Mouse (Mus musculus) CD4-positive, CD25-positive, alpha-beta regulatory T cell, adult 2 months (primary cell): ENCODE results near the gene Pex10.

Source experiments
- DNase-seq: peaks from one replicate; pipeline ENCODE4 v3.0.0-alpha.2; 2012; ENCODE audit warnings: low read depth, low spot score

The Pex10 gene

DNA sequence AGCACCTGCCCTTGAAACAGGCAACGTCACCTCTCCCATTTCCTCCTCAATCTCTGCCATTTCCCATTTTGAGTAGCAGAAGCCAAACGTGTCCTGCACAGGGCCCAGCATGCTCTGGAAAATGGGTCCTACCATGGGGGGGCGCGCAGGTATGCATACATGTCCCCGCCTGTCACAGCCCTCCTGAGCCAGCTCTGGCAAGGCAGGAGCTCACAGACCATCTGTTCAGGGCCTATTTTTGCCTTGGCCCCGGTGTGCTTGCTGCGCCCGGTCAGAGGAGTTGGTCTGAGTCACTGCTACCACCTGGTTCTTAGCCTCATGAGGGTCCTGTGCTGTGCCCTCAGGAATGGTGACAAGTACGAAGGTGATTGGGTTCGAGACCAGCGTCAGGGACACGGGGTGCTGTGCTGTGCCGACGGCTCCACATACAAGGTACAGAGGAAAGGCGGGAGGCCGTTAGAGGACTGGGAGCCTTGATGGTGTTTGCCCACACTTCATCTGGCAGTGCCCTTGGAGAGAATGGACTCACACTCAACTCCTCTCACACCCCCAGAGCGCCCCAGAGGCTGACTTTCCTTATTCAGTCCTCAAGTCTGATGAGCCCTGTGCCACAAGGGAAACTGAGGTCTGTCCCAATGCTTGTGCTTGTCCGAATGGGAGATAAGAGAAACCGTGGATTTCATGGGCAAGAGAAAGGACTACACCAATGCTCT lies 26.1 kb downstream of the Pex10 start:
- no peak for DNase-seq

DNA sequence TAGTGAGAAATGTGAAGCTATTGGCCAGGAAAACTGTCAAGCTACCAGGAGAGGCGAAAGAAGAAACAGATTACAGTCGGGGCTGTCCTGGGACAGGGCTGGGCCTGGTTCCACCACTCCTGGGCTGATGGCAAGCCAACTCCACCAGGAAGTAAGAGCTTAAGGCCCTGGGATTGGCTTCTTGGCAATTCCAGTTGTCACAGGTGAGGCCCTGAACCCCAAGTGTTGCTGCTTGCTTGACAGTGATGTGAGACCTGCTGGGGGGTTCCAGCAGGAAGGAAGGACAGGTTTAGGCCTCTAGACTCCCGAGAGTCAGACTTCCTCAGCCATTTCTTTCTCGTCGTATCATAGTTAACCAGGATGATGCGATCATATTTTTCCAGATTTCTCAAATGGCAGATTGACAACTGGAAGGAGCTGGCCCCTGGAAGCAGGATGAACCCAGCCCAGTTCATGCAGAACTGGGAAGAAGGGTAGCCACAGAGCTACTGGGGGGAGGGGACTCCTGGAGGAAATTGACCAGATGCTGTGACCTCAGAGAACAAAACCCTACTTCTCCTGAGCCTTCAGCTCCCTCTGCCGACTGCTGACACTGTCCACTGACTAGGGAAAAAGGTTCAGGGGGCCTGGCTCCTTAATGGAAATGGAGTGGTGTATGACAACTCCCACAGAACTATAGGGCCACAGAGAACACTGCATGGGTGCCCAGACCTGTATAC lies 26.8 kb downstream of the Pex10 start:
- no peak for DNase-seq

DNA sequence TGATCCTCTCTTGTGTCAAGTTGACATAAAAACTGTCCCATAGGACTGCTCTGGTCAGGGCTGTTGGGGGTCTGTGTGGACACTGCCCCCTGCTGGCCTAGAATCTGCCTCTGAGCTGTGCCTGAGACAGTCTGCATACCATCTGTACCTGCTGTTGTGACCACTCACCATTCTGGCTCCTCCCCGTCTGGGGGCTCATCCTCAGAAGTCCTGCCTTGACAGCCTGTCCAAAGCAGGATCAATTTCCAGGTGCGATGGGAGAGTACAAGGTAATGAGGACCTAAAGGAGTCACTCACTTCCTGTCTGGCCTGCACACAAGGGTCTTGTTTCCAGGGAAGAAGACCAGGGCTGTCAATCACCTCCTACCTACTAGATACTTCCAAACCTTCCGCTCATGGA lies 27.7 kb downstream of the Pex10 start:
- DNase-seq: peak; percentile 78

DNA sequence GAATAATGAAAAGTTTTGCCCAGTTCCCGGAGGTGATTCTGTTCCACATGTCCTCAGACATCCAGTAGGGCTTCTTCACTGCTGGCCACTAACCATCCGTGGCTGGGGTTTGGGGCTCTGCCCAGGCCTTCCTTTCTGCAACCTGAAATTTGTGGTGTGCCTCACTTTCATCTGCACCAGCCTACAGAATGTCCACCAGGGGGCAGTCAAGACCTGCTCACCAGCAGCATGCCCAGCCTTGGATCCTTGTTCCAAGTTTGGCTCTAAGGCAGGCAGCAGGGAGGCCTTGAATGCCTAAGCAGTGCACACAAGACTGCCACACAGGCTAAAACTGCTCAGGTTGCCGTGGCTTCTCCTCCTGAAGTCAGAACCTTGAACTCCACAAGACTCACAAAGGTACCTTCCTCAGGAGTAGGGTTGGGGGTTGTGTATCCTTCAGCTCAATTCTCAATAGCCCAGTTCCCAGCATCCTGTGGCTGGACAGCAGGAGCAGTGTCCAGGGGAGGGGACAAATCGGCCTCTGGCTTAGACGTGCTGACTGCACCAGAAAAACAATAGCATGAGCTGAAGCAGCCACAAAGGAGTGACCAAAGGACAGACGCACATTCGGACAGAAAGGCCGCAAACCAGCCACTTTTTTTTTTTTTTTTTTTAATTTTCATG lies 28.6 kb downstream of the Pex10 start:
- peak; percentile 93 for DNase-seq

DNA sequence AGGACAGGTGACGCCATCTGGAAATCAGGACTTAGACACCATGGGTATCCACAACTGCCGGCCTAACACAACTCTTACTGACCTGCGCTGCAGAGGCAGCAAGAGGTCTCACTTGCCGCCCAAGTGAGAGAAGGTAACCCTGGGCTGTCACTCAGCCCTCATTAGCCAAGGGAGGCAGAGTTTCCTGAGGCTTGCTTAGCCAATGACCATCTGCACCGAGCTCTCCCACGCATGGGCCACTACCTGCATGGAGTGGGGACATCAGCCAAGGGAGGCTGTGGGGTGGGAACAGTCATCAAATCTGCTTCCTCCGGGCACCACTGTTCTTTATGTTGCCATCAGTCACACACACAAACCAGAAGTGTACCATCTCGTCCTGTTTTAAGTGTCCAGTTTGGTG lies 29.2 kb downstream of the Pex10 start:
- DNase-seq: no peak

DNA sequence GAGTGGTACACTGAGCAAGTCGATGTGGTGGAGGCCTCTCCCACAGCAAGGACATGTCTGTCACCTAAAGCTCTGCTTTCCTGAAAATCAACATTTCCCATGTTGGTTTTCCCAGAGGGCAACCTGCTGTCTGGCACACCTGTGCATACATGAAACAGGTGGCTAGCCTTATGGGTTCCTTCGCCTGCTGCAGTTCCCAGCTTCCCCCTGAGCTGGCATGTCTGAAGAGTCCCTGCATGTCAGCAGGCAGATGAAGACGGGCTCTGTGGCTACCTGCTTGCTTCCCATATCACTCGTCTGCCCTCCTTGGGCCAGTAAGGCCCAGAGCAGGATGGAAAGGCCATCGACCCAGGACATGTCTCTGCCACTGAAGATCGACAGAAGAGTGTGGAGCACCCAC lies 30.6 kb downstream of the Pex10 start:
- DNase-seq: no peak

DNA sequence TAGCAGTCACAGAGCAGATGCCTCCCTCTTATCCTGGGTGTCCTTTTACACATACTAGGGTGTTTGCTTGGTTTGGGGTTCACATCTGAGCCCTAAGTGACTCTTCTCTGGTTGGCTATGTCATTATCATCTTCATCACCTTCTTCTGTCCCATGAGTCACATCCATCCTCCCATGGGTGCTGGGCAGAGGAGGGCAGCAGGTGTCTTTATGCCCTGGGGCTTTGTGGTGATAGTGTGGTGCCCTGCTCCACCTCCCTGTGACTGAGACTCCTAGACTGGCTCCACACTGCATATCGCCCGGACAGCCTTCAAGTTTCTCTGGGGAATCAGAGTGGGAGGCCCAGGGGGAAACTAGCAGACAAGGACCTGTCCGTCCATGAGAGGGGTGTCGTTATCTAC lies 31.8 kb downstream of the Pex10 start:
- no peak for DNase-seq

DNA sequence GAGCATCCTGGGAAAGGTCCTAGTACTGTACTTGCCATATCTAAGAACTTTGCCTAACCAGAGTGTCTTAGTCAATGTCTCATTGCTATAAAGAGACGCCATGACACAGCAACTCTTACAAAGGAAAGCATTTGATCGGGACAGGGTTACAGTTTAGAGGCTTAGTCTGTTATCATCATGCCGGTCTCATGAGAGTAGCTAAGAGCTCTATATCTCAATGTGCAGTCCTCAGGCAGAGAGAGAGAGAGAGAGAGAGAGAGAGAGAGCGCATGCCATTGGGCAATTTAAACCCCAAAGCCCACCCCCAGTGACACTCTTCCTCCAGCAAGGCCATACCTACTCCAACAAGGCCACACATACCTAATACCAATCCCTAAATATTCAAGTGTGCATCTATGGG lies 41.1 kb downstream of the Pex10 start:
- DNase-seq: no peak

DNA sequence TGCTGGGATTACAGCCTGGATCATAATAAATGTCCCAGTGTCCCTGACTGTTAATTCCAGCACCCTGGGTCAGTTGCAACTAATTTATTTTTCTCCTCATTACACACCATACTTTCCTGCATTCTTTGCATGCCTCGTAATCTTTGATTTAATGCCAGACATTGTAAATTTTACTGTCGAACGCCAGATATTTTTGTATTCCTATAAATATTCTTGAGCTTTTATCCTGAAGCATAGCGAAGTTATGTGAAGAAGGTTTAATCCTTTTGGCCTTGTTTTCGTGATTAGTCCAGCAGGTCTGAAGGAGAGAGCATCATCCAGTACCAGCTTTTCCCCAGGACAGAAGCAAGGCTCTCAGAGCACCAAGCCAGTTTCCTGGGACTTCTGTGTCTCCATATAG lies 42.7 kb downstream of the Pex10 start:
- DNase-seq: no peak

DNA sequence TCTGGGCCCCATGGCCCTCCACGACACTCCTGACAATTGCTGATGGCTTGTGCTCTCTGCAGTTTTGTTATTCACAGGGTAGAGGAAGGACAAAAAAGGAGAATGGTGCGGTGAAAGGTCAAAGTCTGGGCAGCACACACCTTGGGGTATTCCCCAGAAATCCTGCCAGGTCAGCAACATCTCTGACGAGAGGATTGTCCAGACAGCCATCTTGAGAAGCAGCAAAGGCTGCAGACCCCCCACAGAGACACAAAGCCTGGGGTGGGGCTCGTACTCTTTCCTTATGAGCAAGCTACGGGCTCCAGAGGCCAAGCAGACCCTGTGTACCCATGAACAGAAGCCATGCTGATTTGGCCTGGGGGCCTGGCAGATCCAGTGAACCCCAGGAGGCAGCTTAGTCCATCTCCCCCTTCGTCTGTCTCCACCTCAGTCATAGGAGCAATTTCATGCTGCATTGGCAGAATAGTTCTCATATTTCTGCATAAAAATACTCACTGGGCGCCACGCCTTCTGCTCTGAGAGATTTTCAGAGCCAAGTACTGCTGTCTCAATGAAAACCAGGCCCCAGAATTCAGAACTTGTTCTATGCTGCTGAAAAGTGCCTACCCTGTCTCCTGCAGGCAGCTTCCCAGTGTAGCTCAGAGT lies 47.1 kb downstream of the Pex10 start:
- DNase-seq: no peak

DNA sequence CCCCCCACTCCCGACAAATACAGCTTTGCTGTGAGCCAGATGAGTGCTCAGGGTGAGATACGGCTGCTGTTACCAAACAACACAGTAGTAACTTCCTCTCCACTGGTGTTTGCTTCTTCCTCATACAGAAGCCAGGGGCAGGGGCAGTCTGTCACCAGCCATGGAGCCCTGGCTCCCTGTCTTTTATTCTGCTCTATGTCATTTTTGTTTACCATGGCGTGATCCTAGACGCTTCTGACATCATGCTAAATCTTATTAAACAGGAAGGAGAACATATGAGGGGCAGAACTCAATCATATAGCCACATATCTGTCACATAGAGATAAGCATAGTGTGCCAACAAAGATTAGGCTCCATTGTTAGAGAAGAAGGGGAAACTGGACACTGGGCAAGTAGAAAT lies 49.8 kb downstream of the Pex10 start:
- no peak for DNase-seq

DNA sequence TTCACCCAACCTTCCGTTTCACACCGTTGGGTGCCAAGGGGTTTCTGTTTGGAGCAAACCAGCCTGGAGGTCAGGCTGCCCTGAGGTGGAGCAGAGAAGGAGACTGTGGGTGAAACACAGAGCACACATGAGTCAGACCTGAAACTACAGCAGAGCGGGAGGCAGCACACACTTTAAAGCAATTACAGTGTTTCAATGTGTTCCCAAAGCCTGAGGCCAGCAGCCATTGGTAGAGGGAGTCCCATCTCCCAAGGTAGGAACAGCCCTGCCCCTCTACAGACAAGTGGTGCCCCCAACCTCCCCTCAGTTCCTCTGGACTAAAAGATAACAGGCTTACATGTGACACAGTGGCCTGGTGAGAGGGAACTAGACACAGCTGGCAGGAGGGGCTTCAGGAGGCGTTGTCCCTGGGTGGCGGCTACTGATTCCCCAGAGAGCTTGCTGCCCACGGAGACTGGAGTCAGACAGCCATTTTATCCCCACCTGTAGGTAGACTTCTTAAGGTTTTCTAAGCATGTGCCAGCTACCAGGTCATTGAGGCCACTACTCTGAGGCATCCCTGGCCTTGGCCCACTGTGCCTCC lies 50.7 kb downstream of the Pex10 start:
- no peak for DNase-seq

DNA sequence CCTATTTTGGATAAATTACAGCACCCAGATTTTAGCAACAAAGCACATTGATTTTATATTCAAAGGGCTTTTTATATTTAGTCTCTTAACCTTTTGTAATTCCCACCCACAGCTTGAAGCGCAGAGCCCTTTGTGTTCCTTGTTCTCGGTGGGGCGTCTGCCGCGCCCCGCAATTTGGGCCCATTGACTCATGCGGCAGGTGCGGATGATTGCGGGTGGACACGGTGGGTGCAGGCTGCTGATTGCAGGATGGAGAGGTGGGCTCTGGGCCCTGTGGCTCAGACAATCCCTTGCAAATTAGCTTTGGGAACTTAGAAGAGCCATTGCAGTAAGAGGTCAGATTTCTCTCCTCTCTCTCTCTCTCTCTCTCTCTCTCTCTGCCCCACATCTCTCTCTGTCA lies 51.5 kb downstream of the Pex10 start:
- no peak for DNase-seq

DNA sequence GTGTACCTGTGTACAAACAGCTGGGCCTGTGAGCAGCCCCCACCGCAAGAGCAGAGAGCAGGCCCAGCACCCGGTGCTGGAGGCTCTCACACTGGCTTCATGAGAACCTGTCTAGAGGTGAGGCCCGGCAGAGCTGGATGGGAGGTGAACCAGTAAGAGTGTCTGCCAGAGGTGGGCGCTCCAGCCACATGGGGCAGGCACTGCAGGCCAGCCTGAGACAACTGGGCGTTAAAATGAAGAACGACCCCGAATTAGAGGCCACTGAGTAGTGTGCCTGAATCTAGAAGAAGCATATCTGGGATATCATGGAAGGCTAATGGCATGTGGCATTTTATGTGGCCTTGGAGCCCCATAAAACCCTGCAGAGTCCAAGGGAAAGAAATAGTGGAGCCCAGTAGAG lies 53.2 kb downstream of the Pex10 start:
- DNase-seq: no peak

DNA sequence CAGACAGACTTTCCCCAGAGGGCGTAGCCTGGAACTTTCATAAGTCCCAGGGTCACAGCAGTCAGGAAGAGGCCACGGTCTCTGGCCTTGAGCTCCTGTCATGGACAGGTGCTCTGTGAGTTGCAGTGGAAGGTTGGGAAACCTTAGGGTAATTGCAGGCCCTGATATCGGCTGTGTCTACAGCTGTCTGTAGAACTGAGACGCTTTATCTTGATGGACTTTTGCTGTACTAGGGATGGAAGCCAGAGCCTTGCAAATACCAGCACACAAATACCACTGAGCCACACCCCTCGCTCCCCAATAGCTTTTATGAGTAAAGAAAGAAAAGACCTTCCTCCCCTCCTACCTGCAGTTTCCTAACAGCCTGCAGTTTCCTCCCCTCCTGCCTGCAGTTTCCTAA lies 53.8 kb downstream of the Pex10 start:
- no peak for DNase-seq

DNA sequence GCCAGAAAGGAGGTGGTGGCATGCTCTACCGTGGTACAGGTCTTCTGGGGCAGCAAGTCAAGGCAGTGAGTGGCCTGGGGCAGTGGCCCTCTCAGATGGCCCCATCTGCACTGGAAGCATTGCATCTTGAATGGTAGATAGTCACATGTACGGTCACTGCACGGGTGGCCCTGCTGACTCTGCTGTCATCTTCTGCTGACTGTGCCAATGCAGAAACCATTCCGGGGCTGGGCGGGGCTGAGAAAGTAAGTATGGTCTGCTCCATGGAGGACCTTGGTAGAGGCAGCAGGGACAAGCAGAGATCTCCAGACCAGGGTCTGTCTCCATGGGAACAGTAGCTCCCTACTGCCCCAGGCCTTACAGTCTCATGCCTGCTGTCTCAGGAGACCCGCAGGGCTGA lies 54.4 kb downstream of the Pex10 start:
- no peak for DNase-seq
